Mouse (Mus musculus) layer of hippocampus, adult 9-10 months (tissue): ENCODE data around the gene Fam163a.

Experiments
- DNase-seq: peaks from one replicate; pipeline ENCODE4 v3.0.0; 2022; ENCODE audit warnings: low spot score

Gene Fam163a

DNA sequence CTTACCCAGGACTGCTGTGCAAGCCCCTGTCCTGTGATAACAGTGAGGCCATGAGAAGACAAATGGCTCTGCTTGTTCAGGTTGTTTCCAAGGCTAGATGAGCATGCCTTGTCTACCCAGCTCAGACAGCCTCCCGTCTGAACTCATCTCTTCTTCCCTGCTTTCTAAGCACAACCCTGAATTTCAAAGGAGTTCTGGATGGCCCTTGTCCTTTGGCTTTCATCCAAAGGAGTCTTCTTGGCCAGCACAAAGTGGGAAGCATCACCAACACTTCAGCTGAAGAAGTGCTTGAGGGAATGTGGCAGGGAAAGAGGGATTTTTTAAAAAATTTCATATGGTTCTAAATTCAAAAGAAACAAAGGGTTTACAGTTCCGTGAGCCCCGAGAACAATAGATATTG lies 3.8 kb downstream of the Fam163a start:
- no peak for DNase-seq

DNA sequence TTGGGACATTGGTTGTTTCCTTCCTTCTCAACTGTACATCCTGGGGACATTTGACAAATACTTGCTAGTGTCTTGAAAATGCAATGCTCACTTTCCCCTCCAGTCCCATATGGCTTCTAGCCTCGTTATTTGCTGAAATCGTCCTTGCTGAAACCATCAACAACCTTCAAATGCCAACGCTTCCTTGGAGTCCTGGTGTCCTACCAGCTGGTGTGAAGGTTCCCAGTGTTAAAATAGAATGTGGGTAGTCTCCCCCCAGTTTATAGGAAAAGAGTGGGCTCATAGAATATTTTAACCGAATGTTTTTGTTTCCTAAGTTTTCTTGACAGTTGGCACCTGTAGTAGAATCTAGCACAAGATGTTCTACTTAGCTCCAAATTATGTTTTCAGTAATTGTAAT lies 7.2 kb downstream of the Fam163a start:
- no peak for DNase-seq

DNA sequence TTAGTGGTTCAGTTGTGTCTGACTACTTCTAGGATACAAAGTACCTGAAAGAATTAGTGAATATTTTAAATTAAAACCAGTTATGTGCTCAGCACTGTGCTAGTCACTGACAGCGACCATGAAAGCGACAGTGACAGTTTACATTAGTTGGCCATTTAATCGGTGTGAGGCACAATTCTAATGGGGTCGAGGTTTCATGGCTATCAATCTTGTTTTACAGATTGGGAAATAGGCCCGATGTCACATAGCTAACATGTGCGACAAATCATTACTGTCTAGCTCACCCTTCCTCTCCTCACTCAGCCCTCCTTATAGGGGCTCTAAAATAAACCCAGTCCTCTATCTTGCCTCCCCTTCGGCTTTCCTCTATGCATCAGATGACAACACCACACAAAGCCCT lies 11.5 kb downstream of the Fam163a start:
- DNase-seq, result no peak

DNA sequence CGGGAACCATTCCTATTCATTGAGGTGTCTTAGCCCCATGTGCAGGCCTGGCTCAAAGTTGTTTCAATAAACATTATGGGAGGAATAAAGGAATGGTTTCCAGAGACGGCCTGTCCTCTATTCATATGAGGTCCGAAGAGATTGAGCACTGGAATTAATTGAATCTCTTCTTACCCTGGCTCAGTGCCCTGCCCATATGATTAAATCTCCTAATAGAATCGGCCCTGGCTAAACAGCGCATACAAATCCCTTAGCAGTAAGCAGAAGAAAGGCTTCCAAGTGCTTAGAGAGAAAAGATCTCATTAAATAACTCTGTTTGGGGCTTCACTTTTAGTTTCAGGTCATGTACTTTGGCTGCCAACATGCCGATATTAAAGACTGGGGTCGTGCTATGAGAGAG lies 12.0 kb downstream of the Fam163a start:
- DNase-seq, result no peak

DNA sequence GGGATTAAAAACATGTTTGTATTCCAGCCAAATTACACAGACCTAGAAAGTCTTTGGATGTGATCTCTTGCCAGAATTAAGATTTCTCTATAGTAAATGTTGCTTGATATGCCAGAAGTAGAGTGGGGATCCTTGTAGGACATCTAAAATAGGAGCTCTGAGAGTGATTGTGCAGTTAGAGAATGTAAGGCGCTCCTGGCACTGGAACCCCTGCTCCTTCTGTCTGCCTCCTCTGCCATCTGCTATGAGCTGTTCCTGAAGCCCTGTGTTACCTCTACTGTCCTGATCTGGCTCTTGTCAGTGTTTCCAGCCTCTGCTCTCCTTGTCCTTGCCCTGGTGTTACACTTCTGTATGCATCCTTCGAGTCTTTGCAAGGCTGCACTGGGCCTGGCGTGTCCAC lies 18.2 kb downstream of the Fam163a start:
- DNase-seq, result no peak

DNA sequence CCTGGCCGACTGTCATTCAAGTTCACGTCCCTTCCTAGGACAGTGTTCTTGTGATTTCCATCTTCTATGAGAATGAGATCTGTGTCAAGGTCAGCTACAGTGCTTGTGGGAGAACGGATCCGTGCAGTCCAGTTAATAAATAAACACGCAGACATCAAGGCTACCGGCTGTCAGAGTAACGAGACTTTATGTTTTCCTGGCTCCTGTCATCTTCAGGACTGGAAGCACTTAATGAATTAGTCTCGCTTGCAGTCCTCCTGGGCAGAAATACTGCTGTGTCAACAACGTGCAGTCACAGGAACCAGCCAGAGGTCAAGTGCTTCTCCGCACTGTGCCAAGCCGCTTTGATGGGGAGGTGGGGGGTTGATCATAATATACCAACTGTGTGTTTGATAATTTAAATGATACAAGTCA lies 20.7 kb downstream of the Fam163a start:
- no peak for DNase-seq

DNA sequence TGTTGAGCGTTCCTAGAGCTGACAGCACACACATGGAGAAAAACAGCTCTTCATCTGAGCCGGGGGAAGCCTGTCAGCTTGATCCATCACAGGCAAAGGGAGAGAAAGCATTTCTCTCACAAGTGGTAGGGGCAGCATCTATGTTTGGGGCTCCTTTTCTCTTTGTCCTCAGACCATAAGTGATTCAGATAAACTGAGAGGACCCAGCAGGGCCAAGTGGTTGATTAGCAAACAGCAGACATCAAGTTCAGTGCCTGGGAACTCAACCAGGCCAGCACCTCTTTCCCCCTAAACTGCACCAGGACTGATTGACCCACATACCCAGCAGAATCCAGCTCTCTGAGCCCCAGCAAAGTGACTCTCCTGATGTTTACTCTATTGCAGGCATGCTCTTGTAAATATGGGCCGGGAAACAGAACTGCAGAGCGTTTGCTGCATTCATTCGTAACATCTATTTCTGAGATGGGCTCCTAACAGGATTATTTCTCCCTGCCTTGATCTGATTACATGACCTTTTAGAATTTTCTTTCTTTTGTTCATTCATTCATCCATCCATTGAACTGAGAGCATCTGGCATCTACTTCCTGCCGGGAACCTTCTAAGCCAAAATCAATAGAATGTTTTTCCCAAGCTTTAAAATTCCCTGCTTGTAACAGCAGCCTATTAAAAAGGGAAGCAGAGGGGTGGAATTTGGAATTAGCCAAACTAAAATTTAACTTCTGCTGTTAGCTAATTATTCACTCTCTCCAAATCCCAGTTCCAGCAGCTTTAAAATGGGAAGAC lies 21.5 kb downstream of the Fam163a start:
- DNase-seq, result no peak

DNA sequence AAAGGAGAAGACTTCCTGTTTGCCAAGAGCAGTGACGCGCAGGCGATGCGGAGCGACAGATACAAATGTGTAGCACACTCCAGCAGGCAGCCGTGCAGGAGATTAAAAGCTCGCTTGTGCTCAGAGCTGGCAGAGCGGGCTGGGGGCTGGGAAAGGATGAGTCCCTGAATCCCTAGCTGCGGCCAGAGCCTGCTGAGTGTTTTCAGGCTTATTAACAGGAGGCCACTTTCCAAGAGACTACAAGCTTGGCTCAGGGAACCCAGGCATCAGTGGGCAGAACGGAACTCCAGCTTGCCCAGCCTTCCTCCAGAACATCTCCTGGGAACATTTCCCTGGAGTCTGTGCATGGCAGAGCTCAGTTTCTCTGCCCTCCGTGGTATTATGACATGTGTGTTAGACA lies 25.0 kb downstream of the Fam163a start:
- DNase-seq, result no peak

DNA sequence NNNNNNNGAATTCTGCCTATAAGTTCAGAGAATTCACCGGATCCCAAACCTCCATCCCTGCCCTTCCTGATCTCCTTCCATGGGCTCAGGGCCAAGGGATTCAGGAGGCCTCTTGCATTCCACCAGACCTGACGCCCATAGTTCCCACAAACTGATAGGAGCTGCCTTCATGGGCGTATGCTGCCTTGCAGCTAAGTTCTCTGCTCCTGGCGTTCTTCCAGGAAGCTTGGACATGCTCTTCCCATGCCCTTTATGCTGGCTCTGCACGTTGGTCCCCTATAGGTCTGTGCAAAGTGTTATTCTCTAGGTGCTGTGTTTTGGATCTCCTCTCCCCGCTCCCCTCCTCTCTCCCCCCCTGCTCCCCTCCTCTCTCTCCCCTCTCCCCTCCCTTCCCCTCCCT lies 36.1 kb downstream of the Fam163a start:
- no peak for DNase-seq

DNA sequence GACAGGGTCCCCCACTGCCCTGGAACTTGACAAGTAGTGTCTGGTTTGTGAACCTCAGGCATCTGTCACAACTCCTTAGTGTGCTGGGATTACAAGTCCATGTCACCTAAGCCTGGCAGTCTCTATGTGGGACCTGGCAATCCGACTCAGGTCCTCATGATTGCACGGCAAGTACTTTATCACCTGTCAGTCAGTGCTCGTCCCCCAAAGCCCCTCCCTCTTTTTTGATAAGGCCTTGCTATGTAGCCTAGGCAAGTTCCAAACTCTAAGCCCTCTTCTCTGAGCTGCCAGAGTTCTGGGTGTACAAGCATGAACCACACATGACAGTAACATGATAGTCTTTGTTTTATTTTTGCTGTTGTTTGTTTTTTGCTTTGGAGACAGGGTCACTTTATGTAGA lies 88.1 kb downstream of the Fam163a start:
- DNase-seq, result no peak

DNA sequence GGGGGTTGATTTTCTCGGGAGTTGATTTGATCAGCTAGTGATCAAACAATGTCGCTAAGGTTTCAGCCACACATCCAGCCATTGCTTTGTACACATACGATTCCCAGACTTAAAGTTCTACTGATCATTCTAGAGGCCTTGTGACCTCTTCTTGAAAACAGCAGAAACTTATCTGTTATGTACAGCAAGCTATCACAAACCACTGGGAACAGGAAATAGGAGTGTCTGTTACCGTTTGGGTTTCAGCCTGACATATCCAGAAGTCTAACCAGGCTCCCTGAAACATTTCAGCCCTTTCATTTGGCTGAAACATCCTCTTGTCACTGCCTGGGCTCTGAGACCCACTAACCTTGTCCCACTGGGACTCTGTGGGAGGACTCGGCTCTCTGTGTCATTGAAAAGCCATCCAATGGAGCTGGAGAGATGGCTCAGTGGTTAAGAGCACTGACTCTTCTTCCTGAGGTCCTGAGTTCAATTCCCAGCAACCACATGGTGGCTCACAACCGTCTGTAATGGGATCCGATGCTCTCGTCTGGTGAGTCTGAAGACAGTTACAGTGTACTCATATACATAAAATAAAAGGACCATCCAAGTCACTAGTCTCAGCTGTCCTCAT lies 90.8 kb downstream of the Fam163a start:
- DNase-seq, result no peak

DNA sequence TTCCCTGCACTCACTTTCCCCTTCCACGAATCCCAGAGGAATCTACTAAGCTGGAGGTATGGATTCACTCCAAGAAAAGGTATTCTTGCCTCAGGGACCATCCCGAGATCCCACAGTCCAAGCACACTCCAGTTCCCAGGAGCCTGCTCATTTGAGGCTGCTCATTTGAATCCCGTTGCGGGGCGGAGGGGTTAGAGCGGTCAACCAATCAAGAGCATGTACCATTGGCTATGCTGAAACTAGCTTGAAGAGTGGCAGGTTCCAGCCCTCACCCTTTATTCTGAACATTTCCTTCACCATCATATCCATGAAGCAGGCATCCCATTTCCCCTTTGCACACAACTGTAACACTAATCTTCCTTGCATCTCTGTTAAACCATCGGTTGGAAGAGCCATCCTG lies 92.7 kb downstream of the Fam163a start:
- DNase-seq, result no peak

DNA sequence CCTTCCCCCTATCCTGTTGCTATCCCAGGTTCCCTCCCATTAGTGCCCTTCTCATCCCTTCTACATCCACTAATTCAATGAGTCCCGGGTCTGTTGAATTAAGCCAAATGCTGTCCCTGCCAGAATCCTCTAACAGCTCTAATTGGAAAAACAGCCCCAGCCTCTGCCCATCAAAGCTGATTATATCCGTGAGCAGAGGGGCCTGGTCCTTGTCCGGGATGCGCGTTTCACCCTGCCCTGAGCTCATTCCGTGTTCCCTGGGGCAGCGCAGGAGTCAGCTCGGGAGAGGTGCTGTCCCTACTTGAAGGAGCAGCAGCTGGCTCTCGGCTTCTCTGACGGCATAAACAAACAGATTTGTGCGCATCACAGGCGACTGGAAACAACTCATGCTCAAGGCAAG lies 93.1 kb downstream of the Fam163a start:
- no peak for DNase-seq

DNA sequence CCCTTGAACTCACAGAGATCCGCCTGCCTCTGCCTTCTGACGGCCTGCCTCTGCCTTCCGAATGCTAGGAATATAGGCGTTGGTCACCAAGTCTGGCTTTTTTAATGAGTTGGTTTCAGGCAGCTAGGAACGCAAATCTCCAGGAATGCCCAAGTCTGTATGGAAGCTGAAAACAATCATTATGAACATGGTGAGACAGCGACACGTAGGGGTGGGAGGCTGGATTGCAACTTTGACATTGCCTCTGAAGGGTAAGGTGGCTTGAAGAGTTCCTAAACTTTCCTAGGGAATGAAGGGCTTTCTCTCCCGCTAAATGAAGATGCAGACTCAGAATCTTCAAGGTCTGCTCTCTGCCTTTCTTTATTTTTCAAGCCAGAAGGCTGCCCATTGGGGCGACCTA lies 93.7 kb downstream of the Fam163a start:
- DNase-seq, result no peak

DNA sequence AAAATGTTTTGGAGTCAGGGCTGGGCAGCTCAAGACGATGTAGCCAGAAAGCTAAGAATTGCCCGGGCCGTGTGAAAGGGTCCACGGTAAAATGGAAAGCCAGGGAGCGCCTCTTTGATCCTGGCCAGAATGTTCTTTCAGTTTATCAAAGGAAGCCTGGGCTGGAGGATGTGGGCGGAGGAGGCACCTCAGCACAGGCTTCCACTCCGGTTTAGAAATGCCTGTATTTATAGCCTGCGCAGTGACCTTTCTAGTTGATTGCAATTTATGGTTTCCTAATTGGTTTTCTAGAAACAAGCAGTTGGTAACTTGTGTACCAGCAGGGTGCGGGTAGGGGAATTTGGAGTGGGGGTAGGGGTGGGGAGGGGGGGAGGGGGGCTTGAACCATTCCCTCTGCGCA lies 96.4 kb downstream of the Fam163a start:
- no peak for DNase-seq

DNA sequence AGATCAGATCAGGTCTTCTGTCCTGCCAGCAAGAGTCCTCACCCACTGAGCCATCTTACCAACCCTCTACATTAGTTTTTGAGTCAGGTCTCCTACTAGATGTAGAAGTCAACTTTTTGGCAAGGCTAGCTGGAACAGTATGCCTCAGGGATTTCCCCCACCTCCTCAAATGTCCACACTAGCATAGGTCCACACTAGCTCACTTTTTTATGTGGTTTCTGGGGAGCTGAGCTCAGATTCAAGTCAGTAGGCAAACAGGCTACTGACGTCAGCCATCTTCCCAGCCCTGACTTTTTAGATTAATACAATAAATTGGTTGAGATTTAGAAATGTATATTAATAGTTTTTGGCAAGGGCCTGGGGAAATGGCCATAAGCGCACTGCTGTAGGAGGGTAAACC lies 97.4 kb downstream of the Fam163a start:
- no peak for DNase-seq

DNA sequence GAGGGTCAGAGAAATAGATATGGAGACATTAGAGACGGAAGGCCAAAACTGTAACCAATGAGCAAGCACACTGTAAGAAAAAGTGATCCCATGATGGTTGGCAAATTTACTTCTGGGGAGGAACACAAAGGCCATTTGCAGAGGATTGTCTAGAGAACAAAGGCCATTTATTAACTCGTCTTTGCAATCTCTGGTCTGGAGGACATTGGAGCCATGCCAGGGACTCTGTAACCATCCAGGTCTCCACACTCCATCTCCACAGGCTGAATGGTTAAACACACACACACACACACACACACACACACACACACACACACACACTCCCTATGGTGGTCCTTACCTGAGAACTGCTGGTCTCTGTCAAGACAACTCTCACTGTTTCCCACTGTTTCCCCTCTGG lies 99.4 kb downstream of the Fam163a start:
- no peak for DNase-seq

DNA sequence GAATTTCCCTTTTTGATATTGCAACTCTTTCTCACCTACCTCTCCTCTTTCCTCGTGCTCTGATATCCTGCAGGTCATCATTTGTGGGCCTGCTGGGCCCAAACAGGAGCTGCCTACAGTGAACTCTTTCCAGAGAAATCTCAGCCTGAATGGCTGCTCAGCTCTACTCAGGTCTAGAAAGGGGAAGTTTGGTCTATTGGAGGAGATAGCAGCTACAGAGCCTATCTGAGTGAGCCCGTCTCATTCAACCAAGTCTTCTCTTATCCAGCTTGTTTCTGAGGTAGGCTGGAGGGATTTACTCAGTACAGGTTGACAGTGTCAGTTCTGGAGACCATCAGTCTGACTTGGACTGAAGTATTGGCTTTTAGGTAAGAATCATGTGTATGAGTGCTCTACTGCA lies 101.1 kb downstream of the Fam163a start:
- DNase-seq, result no peak

DNA sequence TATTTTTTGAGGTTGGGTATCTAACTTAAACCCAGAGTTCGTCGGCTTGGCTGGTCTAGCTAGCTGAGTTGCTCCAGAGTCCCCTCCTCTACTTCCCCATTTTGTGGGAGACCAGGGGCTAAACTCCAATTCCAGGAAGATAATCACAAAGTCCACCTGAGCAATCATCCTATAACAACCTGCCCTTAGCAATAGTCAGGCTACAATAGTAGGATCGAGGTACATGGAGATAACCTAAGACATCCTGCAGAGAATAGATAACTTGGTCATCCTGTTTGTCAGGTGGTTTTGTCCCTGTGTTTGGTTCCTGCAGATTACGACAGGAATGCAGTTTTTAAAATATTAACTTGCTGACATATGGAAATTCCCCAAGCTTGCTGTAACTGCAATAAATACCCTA lies 113.0 kb downstream of the Fam163a start:
- no peak for DNase-seq

DNA sequence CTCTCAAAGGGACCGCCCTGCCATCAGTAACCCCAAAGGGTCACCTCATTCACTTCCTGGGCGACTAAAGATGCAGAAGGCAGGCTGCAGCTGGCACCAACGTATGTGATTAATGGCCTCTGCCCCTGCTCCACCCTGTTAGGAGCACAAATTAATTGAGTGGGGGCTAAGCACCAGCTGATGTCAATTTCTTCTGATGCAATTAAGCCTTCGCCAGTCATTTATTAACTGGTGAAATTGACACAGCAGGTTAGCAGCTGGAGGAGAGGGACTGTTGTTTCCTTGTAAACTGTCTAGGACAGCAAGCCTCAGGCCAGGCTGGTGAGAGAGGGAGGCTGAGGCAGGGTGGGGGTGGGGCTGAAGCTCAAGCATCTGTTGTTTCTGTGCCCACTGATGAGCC lies 114.8 kb downstream of the Fam163a start:
- DNase-seq, result no peak

DNA sequence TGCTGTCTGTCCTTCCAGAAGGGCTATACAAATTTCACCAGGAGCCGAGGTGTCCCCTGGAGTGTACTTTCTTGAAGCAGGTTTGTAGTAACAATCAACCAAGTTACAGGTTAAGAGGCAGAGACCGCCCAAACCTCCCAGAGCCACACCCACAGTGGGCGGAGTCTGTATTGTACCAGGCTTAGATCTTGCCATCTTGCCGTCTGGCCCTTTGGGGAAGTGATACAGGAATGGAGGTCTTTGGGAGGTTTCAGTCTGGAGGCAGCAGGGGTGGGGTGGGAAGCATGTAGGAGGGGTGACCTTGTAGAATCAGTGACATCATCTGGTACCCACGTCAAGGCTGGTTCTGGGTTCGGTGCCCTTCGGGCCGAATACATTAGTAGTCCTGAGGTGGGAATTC lies 115.3 kb downstream of the Fam163a start:
- no peak for DNase-seq

DNA sequence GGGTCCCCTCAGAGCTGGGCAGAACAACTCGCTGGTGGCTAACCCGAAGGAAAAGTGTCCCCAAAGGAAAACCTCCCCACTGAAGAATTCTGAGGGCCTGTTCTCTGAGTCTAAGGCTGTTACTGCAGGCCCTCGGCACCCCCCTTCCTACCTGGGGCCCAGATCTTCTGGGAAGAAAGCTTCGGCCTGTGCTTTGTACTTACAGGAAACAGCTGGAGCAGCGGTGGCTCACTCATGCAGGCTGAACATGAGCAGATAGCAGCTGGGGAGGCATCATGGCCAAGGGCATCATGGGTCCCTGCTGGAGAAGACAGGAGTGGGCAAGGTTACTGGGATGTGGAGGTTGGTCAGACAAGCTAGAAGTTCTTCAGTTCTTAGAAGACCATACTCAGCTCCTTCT lies 117.2 kb downstream of the Fam163a start:
- no peak for DNase-seq

DNA sequence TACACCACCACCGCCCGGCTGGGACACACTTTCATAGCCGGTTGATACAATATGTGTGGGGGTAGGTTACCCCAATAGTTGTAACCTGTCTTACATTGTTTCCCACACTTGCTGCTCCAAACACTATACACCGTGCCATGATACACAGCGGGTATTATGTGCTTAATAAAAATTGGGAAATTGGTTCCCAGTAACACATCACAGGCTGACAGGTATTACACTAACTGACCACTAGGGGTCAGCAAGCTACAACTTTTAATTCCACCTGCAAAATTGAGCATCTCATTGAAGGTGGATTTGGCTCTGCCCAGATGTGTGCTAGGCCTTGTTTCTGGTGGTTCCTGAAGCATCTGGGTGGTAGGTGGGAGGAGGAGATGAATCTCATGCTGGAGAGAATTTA lies 119.1 kb downstream of the Fam163a start:
- peak; percentile 18 for DNase-seq

DNA sequence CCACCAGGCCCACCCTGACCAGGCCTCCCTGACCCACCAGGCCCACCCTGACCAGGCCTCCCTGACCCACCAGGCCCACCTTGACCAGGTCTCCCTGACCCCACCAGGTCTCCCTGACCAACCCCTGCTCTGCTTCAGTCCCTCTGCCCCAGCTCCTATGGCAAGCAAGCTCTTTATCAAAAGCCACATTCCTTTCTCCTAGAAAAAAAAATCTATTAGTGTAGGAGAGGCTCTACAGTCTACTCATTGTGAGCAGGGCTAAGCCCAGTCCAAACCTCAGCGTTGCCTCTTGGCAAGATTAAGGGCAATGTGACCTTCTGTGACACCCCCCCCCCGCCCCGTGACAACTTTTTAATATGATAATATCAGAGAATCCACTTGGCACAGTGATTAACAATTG lies 120.2 kb downstream of the Fam163a start:
- DNase-seq, result no peak
